Mouse (Mus musculus) erythroid progenitor cell, adult 5-6 weeks (primary cell): ENCODE measurements around the gene Acvr1. TPM values are rescaled to one million over a fixed set of nuclear protein-coding genes. Genes with fewer than 3 reads are reported as not detected.

Experiments used
- ATAC-seq: replicated peaks from 2 replicates; pipeline ENCODE4 v1.8.0; 2016; ENCODE audit warnings: moderate number of reproducible peaks, mild to moderate bottlenecking, moderate TSS enrichment, inconsistent platforms; ENCODE audit not compliant: poor library complexity, low FRiP score, severe bottlenecking
- total RNA-seq, 2 experiments: library from RNA; stranded (forward) in 1 of 2; stranded (reverse) in 1 of 2; fragments of 150-400 nt in 1 of 2; fragments of 186-747, 209-891 nt in 1 of 2; gene quantifications; 2 replicates each; pipeline versions ENCODE4 v1.2.3 to v1.2.4; 2015 to 2017; ENCODE audit warnings: low replicate concordance in 2 of 2

Acvr1 gene
- total RNA-seq, 2 experiments from 2014 or later: 3.4 TPM; not detected in 1

DNA sequence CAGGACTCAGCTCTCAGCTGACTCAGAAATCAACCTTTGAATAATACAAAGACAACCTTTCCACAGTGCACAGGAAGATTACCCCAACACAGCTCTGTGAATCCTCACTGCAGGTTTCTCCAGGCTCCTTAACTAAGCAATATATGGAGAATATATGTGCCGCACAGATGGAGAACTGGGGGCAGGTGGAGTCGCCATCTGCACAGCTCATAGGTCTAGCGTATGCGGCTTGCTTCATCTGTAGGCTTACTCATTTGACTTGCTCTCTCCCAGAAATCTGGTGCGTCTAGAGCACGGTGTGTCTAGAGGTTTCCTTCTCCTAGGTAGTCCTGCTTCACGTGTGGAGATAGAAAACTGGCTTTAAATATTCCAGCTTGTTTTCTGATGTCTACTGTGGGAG lies 134.7 kb downstream of the Acvr1 start:
- ATAC-seq: no peak

DNA sequence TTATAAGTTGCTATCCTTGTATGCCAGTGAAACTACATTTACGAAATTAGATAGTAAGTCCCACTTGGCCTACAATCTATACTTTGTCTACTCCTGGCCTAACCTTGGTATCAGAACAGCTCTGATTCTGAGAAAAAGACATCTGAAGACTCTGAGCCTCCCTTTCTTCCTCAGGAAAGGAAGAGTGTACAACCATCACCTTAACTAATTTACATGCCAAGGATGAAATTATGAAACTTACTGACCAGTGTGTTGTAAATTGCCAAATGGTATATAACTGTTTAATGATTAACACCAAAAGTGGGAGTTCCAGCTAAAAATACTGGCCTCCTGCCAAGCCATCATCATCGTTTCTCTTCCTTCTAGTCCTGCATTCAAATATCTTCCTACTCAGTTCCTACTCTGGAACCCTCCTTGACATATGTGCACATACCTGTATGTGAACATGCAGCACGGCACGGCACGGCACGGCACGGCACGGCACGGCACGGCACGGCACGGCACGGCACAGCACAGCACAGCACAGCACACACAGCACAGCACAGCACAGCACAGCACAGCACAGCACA lies 141.4 kb downstream of the Acvr1 start:
- ATAC-seq: no peak

DNA sequence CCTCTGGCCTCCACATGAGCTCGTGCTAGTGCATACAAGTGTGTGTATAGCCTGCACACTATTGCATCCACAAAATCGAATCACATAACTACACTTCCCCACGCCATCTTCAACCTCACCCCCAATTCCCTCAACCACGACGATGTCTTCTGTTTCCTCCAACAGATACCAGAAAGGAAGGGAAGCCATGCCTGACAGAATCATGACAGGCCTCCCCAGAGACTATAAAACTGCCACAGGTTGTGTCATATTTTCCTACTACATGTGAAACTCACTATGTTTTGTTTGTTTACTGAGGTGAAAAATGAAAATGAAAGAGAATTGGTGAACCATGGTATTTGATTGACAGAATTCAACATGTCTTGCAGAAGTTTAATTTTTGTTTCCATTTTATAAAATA lies 143.6 kb downstream of the Acvr1 start:
- no peak for ATAC-seq

DNA sequence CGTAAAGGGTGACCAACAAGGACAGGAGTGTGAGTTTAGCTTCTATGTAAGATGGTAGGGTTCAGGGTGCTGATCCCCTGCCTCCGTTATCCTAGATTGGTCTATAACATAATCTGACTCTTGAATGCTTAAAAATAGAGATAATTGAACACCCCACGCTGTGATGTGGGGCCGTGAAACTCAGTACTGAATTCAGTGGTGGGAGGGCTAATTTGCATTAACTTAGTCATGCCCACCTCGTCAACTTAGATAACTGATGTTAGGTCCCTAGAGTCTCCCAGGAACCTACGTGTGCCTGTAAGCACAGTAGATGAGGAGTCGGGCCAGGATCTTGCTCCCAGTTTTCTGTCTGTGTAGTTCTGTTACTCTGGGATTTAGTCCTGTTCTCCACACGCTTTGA lies 147.4 kb downstream of the Acvr1 start:
- no peak for ATAC-seq

DNA sequence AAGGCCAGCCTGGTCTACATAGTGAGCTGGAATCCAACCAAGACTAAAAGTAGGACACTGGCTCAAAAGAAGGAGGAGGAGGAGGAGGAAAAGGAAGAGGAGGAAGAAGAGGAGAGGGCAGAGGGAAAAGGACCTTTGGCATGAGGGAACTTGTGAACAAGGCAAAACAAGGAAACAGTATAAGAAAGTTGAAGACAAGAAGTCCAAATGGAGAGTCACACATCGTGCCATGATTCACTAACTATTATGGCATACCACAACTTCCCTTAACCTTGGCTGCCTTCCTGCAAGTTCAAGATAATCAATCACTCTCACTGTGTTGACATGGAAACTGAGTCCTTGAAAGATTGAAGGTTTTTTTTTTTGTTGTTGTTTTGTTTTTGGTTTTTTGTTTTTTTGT lies 148.8 kb downstream of the Acvr1 start:
- ATAC-seq: no peak

DNA sequence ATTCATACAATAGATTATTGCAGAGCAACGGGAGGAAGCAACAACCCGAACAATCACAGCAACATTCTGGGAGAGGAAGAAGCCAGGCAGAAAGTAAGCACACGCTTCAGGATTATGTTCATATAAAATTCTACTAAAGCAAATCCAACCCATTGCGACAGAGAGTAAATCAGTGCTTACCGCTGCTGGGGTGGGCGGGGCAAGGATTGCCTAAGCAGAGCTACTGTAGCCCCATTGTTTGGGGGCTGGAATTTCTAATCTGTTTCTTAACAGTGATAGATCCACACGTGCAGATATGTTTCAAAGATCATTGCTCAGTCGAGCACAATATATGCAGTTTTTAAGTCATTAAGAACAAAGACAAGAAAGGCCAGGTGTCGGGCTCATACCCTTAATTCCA lies 149.3 kb downstream of the Acvr1 start:
- ATAC-seq: no peak

DNA sequence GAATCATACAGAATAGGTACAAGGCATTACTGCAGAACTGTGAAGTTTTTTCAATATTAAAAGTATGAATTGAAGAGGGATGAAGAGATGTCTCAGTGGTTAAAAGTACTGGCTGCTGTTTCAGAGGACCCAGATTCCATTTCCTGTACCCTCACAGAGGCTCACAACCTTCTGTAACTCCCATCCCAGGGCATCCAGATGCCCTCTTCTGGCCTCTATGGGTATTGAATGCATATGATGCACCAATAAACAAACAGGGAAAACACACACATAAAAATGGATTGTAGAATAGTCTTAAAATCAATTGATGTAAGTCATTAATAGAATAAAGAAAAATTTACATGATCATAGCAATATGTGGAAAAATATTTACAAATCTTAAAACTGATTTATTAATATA lies 151.9 kb downstream of the Acvr1 start:
- ATAC-seq: no peak

DNA sequence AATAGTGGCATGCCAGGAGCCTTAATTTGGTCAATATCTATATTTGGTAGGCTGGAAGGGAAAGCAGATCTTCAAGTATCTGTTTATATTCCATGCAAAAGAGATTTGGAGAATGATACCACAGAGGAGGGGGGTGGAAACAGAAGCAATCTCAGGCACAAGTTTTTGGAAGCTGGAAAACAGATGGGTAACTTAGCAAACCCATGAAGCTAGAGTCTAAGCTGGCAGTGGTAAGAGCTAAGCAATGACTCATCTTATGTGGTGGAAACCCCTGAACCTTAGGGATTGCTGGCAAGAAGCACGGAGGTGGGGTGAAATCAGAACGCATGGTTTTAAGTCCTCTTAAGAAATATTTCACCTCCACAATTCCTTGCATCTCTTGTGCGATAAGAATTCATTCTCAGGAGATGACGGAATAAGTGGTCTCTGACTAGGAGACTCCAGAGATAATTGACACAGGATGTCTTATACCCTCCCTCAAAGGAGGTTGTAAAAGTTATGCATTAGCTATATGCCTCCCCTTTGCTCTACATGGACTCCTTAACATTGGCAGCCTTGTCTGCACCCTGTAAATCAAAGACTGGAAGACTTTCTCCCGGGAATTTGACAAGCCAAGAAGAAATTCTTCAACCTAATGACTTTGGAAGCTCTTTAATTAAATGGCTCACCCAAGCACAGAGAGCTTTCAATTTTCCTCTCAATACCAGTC lies 157.9 kb downstream of the Acvr1 start:
- no peak for ATAC-seq

DNA sequence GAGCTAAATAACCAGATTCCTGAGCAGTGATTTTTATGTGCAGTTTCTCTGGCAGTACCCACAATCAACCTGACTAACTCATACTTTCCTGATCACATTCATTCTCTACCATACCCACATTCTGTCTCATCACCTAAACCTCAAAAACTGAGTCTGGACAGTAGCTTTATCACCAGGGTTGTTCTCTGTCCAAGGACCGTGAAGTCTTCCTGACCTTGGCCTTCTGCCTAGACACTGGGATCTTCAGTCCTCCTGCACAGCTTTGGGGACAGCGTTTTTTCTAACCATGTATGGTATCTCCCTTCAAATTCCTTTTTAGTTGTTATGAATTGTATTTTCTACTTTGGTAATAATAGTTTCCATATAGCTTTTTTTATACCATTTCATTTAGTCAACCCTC lies 163.5 kb downstream of the Acvr1 start:
- ATAC-seq: no peak

DNA sequence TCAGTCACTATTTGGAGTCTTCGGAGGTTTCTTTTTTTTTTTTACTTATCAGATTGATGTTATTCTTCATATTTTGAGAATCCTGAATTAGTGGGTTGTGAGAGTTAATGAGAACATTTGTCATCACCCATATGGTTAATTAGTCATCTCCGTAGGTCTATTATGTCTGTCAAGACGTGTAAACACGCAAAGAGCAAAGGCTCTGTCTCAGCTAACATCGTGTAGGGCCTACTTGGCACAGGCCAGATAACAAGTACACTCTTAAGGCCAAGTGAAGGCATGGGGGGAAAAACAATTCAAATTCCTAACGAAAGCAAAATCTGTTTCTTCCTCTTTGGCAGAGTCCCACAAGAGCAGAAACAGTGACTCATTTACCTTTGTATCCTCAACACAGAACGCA lies 178.4 kb downstream of the Acvr1 start:
- no peak for ATAC-seq

DNA sequence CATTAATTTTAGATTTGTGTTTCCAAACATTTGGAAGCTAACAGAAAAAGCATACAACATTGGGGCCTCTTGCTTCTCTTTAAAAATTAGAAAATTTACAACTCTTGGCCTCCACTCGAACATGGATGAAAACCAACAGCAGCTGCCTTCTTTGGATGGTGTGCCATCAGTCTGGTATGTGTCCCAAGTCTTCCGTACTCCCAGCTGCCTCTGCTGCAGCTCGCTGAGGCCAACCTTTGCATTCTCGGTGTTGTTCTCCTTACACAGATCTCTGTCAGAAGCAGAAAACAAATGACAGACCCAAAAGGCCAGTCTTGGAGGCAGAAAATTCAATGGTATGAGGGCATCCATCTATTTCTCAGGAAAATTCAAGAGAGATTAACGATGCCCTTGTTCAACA lies 186.9 kb downstream of the Acvr1 start:
- ATAC-seq: no peak

DNA sequence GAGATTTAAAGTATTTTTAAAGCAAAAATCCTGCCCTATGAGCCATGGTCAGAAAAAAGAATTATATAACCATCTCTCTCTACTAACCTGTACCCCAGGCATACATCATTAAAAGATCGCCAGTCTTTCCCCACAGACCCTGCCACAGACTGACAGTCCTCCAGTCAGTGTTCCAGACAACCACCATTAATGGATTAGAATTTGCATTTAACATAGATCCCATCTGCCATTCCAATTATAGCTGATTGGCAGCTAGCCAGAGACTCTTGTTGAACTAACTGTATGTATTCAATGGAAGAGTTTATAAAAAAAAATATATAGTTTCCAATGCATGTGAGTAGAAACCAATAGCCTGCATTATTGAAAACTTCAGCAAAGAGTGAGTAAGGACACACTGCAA lies 187.5 kb downstream of the Acvr1 start:
- no peak for ATAC-seq

DNA sequence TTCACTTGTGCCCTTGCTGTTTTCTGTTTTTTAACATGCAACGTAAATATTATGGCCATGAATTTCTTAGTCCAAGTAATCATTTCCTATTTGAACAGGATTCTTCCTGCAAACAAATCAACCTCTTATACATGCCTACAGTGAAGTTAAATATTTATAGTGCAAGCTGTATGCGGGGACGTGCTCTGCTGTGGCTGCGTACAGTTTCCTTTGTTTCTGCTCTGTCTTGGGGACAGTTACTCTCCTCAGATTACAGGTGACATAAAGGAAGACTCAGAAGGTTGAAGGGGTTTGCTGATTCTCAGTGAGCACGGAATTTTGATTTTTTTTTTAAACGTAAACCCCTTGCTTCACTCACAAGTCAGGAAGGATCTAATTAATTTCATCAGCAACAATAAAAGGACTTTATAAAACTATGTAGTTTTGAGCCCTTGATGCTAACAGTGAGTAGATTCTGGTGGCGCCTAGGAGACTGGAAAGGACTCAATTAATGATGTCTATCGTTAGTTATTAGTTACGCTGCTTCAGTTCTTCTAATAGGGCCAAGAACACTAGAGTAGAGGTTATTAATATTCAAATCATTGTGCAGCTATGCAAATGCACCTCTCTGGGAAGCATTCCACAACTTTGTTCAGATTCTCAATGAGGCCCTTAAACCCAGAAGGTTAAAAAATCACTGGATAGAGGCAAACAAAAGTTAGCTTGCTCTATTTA lies 189.4 kb downstream of the Acvr1 start:
- no peak for ATAC-seq

DNA sequence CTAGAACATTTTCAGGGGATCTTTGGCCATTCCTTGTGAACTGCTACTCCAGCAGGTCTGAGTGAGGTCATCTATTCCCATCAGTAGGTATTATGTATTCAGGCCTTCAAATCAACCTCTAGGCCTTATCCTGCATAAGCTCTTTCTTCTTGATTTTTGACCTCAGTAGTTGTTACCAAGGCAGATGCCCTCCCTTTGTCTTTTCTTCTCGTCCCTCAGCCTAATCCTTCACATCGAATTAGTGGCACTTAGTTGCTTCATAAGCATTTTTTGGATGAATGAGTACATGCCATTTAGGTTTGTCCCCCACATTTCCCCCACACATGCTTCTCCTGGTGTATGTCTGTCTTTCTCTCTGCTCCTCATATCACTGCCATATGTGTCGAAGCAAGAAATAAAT lies 200.8 kb downstream of the Acvr1 start:
- ATAC-seq: no peak

DNA sequence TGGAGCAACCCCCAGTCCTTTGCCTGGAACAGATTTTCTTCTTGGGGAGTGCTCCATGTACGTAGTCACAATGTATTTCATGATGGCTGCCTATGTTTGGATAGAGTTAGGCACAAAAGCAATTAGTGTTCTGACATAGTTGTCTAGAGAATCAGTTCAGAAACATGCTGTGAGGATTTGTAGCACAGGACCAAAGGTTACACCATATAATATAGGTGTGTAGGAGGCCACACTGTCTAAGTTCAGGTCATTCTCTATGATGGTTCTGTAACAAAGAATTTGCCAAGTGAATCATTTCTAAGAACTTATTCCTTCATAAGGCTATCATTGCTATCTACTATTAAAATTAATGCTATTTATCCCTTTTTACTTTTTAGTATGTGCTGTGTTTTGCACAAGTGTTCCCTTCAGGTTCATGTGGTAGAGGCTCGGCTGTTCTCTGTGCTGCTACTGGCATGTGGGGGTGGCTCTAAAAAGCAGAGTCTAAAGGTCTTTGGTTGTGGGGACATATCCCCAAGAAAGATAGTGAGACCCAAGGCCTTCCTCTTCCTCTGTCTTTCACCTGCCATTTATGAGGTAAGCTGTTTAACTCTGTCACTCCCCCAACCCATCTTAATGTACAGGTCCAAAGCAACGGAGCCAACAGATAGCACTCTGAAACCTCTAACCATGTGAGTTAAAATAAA lies 205.5 kb downstream of the Acvr1 start:
- no peak for ATAC-seq

DNA sequence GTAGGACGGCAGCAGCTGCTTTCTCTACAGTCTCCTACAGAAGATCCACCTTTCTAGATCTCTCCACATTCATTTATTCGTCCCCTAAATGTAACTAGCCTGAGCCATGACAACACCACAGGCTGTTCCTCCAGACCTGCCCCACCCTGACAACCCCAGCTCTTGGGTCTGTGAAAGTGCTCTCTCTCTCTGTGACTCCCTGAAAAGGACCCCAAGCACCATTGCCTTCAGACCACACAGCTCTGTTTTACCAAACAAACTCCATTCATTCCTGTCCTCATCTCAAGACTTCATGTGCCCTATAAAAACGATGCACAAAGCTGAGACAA lies 208.9 kb downstream of the Acvr1 start:
- no peak for ATAC-seq

DNA sequence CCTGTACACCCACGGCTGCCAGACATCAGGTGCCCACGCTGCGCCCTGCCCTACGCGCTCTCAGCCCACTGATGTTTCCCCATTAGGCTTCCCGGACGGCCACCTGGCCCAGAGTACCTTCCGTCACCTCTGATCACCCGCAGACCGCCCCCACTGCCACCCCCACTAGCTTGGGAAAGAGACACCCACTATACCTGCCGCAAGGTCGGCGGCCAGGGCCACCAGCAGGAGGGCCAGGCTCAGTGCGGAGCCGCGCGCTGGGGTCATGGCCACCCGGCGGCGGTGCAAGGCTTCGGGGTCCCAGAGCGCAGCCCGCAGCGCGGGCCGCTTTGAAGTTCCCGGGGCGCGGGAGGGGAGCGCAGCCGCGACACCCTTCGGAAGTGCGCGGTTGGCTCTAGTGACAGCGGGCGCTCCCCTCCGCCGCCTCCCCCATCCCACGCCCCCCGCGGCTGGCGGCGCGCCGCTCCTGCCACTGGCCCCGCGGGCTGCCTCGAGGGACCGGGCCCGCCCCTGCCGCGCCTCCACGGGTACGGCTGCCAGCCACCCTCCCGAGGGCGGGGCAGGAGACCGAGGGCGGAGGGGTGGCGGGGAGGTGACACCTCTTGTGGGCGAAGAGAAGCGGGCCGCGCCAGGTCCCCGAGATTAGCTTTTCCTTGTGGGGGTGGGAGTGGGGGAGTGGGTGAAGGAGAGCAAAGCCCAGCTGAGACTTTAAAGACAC lies 209.4 kb downstream of the Acvr1 start, which contains the start of gene Acvr1c:
Gene Acvr1c (minus strand): TSS at position 482 of the 718 bp plus-strand sequence.
- ATAC-seq: no peak

DNA sequence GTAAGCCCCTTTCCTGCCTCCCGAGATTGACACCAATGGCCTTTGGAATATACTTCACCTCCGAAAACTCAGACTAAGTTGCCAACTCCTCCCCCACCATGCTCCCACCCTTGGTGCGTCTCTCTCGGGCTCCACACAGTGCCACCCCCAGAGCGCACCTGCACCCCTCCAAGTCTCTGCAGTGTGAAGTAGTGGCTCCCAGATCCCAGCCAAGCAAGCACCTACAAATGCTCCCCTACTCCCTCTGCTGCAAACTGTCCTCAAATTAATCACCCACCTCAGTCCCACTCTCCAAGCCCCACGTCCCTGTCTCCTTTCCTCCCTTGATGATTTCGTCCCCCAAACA lies 209.9 kb downstream of the Acvr1 start:
- no peak for ATAC-seq

DNA sequence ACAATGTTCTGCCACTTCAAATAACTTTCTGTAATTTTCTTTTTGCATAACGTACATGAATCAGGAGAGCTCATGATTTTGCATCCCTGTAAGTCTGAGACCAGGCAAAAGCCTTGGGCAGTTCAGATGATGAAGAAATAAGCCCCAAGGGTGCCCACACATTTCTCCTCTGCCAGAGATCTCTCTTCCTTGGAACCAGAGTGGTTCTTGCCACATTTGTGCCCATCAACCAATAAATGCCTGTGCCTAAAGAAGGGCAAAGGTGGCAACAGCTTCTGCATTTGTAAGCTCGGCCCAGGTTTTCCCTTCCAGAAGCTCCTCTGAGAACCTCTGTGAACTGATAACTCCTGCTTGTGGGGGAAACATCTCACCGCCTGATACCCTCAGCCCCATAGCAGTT lies 212.6 kb downstream of the Acvr1 start:
- ATAC-seq: no peak

DNA sequence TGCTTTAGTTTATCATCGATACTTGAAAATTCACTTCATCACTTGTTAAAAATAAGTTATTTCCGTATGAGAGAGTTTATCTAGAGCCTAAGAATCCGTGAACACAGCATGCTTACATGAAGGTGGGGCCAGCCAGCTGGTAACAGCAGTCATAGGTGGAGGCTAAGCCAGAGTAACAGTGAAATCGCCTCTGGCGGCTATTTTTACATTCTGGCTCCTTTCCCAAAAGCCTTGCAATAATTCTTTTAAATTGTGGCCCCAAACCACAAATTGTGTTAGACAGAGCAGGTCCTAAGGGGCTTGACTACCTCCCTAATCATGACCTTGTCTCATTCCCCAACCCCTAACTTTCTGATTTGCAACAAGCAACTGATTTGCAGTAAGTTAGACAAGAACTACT lies 214.1 kb downstream of the Acvr1 start:
- ATAC-seq: no peak
